Mouse (Mus musculus) heart, adult 2 months (tissue): ENCODE measurements at regions not wholly inside any gene's neighbourhood (a gene's known extent, or its start where the extent isn't known, plus 50 kb on each side); places are given as distances from the start of the nearest gene placed in this dataset.

Source experiments
- DNase-seq, 2 experiments: peaks; one replicate each; pipeline ENCODE4 v3.0.0; 2021
- H3K27ac ChIP-seq: fragments of 200-600 bp; 2 replicates; pipeline ENCODE4 v1.8.1; 2022
- H3K27me3 ChIP-seq: fragments of 200-500 bp; 2 replicates; pipeline ENCODE4 v1.6.1; 2012; ENCODE audit warnings: mild to moderate bottlenecking, low read length, inconsistent platforms, mixed read lengths; ENCODE audit not compliant: control insufficient read depth, insufficient read depth
- H3K36me3 ChIP-seq: fragments of 200-500 bp; 2 replicates; pipeline ENCODE4 v1.6.1; 2012; ENCODE audit warnings: low read length, inconsistent platforms; ENCODE audit not compliant: control insufficient read depth, insufficient read depth
- H3K4me1 ChIP-seq: fragments of 200-500 bp; 2 replicates; pipeline ENCODE4 v1.6.1; 2011; ENCODE audit warnings: low read length; ENCODE audit not compliant: control insufficient read depth, insufficient read depth
- H3K4me3 ChIP-seq: fragments of 200-600 bp; 2 replicates; pipeline ENCODE4 v1.8.1; 2022
- H3K79me2 ChIP-seq: fragments of 200-500 bp; replicated peaks from 2 replicates; pipeline ENCODE4 v1.6.1; 2012; ENCODE audit warnings: mild to moderate bottlenecking, inconsistent platforms, low read length, moderate library complexity, mixed read lengths; ENCODE audit not compliant: control insufficient read depth, insufficient read depth
- H3K9ac ChIP-seq: fragments of 200-500 bp; 2 replicates; pipeline ENCODE4 v1.6.1; 2012; ENCODE audit warnings: low read depth, mild to moderate bottlenecking, control low read depth, inconsistent platforms, low read length, mixed read lengths
- CTCF ChIP-seq: fragments of 200-600 bp; IDR thresholded peaks from 2 replicates; pipeline ENCODE4 v1.8.1; 2022; ENCODE audit warnings: antibody characterized with exemption, mild to moderate bottlenecking, moderate library complexity
- EP300 ChIP-seq: fragments of 200-500 bp; IDR thresholded peaks from 2 replicates; pipeline ENCODE4 v1.6.1; 2011; ENCODE audit warnings: low read depth, low read length, control low read depth; ENCODE audit not compliant: insufficient read depth
- POLR2A ChIP-seq: fragments of 200-500 bp; IDR thresholded peaks from 2 replicates; pipeline ENCODE4 v1.6.1; 2011; ENCODE audit warnings: mild to moderate bottlenecking, low read depth, low read length, control low read depth; ENCODE audit not compliant: insufficient read depth
- WGBS: fragments of 180-500 bp; shearing (Covaris S2); methylation state at CpG from one replicate; pipeline ENCODE4 v1.1.7; 2018; 5-methylcytosine and 5-hydroxymethylcytosine counted together
- intact Hi-C: fragments of 180-260 bp; cut with DNase I; formaldehyde crosslinking; loops from one replicate; pipeline ENCODE4 v1.15.1; 2025

DNA sequence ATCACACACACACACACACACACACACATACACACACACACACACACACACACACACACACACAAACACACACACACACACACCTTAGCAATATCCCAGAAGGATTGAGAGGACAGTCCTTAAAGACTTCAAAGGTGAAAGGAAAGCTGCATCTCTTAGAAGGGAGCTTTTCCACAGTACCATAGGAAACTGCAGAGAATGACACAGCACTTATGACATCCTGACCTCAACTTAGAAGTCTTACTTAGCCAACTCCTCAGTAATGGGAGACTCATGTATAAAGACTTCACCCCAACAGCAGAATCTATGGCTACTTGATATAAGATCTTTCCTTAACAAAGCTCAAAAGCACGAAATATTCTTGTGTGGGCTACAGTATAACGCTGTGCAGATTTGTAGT, 601.8 kb upstream of the Arpp21 start:
- H3K27me3 ChIP-seq, result no peaks in the 10 kb centered on the region
- H3K9ac ChIP-seq, result no peak overlapping the region
- whole genome bisulfite sequencing, result 80% methylated on average over 2 of the region's 2 CpGs
- TF ChIP-seq POLR2A, result no peak
- no peak for TF ChIP-seq EP300
- no peak for TF ChIP-seq CTCF
- no peak overlapping the region for H3K27ac ChIP-seq
- intact Hi-C loops, result no loop called here
- no peaks in the 10 kb centered on the region for H3K79me2 ChIP-seq
- DNase-seq, result no peak
- no peaks in the 10 kb centered on the region for H3K36me3 ChIP-seq
- H3K4me3 ChIP-seq, result no peak overlapping the region
- no peaks in the 10 kb centered on the region for H3K4me1 ChIP-seq

DNA sequence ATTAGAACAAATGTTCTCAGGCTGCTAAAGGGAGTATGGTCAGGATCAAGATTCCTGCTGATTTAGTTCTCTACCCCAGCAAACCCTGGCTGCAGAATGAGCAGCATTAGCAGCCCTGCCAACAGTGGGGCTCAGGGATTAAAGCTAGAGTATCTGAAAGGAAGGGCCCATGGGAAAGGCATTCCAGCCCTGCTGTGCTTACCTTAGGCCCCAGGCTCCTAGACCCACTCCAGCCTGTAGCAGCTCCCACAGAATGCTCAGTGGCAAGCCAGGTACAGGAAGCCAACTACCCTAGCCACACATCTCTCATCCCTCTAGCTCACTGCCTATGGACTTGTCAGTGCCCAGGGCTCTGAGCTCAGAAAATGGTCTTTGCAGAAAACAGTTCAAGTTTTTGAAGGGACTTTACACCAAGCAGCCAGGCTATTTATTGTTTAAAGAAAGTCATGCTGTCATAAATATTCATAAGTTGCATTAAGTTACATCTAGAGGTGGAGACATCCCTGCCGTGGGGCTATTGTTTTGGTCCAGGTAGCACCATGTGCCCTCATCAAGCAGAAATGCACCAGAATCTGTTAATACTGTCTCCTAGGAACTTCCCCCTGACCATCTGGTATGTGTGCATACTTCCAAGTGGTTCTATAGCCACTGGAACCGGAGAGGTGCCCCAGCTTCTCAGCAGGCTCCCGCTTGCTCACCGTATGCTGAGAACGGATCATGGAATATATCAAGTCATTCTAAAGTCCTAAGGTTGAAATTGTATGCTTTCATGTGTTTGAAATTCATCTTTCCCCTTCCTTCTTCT, 598.9 kb upstream of the Arpp21 start:
- no peak overlapping the region for H3K4me3 ChIP-seq
- no peaks in the 10 kb centered on the region for H3K36me3 ChIP-seq
- TF ChIP-seq EP300 (no peak), CTCF (no peak), POLR2A (no peak)
- no peaks in the 10 kb centered on the region for H3K79me2 ChIP-seq
- DNase-seq, result no peak
- H3K9ac ChIP-seq, result no peak overlapping the region
- intact Hi-C loops, result no loop called here
- H3K4me1 ChIP-seq, result no peaks in the 10 kb centered on the region
- H3K27me3 ChIP-seq, result no peaks in the 10 kb centered on the region
- H3K27ac ChIP-seq, result no peak overlapping the region
- WGBS, result 88% methylated on average over 5 of the region's 5 CpGs

DNA sequence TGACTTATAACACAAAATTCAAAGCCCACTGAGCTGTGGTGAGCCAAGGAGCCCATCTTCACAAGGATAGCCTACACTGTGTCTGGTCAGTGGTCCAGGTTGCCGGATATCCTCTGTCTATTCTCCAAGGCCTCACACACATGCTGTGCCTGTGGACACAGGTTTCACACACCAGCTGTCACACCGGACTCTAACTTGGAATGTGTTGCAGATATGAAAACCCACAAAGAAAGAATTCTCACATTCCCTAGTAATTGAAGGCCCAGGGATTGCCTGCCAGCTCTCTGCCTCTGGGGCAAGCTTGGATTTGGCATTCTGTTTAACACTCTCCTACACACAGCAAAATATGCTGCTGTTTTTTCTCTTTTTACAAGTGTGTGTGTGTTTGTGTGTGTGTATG, 595.4 kb upstream of the Arpp21 start:
- DNase-seq, result no peak
- Histone ChIP-seq H3K27me3 (no peaks in the 10 kb centered on the region), H3K36me3 (no peaks in the 10 kb centered on the region), H3K4me3 (no peak overlapping the region), H3K4me1 (no peaks in the 10 kb centered on the region), H3K27ac (no peak overlapping the region), H3K9ac (no peak overlapping the region), H3K79me2 (no peaks in the 10 kb centered on the region)
- intact Hi-C loops, result no loop called here
- 60% methylated on average over 2 of the region's 2 CpGs for WGBS
- no peak for TF ChIP-seq POLR2A
- TF ChIP-seq CTCF, result no peak
- TF ChIP-seq EP300, result no peak

DNA sequence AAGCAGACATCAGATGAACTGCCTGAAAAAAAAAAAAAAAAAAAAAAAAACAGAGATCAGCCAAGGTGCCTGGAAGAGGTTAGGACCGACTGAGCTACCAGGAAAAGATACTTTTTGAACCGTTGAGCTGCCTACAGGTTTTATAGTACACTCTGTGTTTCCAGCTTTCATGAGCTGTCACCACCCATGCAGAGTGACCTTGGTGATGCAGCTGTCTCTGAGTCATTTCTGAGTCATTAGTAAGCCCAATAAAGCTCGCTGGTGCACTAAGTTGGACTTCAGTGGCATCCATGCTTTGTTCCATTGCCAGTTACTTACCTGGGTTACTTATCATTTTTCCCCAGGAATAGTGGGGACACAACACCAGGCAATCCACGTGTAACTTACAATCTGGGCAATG, 592.9 kb upstream of the Arpp21 start:
- 46% methylated on average over 4 of the region's 4 CpGs for WGBS

DNA sequence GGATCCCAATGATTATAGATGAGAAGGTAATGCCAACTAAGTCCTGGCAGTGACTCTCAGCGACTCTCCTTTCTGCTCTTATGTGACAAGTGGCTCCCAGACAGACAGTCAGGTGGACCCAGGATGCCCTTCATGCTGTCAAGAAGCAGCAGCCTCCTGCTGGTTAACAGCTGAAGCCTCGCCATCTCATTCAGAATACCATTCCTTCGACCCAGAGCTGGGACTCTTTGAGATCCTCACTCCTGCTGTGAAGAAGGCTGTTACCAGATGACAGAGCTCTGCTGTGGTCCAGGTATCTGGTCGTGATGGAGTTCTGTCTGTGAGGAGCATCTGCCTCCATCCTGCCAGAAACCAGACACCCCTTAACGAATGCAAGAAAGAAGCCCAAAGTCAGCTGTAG, 590.9 kb upstream of the Arpp21 start:
- Histone ChIP-seq H3K9ac (no peak overlapping the region), H3K4me1 (no peaks in the 10 kb centered on the region), H3K79me2 (no peaks in the 10 kb centered on the region), H3K4me3 (no peak overlapping the region), H3K27me3 (no peaks in the 10 kb centered on the region), H3K36me3 (no peaks in the 10 kb centered on the region), H3K27ac (no peak overlapping the region)
- no peak for DNase-seq
- TF ChIP-seq CTCF (no peak), EP300 (no peak), POLR2A (no peak)
- intact Hi-C loops, result no loop called here
- WGBS, result 25% methylated on average over 5 of the region's 5 CpGs

More for the DNA sequence above, 592.9 kb upstream of the Arpp21 start:
- Histone ChIP-seq H3K27me3 (no peaks in the 10 kb centered on the region), H3K36me3 (no peaks in the 10 kb centered on the region), H3K4me3 (no peak overlapping the region), H3K9ac (no peak overlapping the region), H3K4me1 (no peaks in the 10 kb centered on the region), H3K27ac (no peak overlapping the region), H3K79me2 (no peaks in the 10 kb centered on the region)
- TF ChIP-seq POLR2A (no peak), CTCF (no peak), EP300 (no peak)
- intact Hi-C loops, result no loop called here
- DNase-seq, result no peak

DNA sequence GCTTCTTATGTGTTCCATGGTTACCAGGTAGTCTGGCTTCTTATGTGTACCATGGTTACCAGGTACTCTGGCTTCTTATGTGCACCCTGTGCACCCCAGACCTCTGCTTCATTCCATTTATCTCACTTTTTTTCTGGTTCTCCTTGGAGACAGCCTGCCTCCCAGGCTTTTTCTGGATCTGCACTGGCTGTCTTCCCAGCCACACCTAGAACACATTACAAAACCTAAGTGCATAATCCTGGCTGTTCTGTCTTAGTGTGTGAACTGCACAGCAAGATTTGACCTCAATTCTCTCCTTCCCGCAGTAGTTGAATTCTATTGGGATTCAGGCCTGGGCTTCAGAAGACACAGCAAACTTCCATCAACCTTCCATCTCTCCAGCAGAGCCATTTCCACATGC, 586.2 kb upstream of the Arpp21 start:
- Histone ChIP-seq H3K4me1 (no peaks in the 10 kb centered on the region), H3K27ac (no peak overlapping the region), H3K36me3 (no peaks in the 10 kb centered on the region), H3K9ac (no peak overlapping the region), H3K79me2 (no peaks in the 10 kb centered on the region), H3K27me3 (no peaks in the 10 kb centered on the region), H3K4me3 (no peak overlapping the region)
- intact Hi-C loops, result no loop called here
- 83% methylated on average over 1 of the region's 1 CpGs for WGBS
- DNase-seq, result no peak
- TF ChIP-seq POLR2A (no peak), EP300 (no peak), CTCF (no peak)
